Mouse (Mus musculus) kidney, adult 8-10 months (tissue): ENCODE data around the gene Gal3st1.
A peak's percentile ranks its signal among the peaks of the same experiment; 100 is the strongest.

Experiments
- DNase-seq, 2 experiments: peaks; one replicate each; pipeline ENCODE4 v3.0.0; 2022

The Gal3st1 gene

GRCm38 (mm10) chr11:4035116-4035892, 51.9 kb downstream of the Gal3st1 start:
- peak; percentile 44 to 46 for DNase-seq

- no peak for DNase-seq
Observed at GRCm38 (mm10) chr11:4035916-4036315, 52.5 kb downstream of the Gal3st1 start.

DNA sequence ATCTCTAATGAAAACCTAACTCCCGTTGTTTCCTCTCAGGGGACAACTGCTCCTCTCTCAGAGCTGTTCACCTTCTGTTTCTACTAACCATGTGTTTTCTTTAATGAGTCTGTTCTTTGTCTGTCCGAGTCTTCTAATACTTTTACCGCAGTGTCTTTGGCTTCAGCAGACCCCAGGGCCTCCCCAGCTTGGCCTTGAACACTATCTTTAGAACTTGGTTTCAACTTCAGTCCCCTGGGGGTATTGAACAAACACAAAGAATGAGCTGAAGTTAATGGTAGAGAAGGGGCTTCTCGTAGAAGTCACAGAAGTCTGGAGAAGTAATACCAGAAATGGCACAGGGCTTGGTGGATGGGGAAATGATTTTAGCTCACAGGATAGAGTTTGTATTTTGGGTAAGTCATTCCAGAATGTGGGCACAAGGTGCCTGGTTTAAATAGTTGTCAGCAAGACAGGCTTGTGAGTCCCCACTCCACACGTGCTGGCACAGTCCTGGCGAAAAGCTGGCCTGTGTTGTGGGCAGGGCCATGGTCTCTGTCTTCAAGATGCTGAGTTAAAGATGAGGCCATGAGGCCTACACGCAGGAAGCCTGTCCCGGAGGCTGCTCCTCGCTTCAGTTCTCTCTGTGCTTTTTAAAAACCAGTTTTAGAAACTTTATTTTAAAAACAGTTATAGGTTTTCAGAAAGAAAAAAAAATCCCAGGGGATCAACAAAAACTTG, 53.1 kb downstream of the Gal3st1 start:
- DNase-seq = no peak

GRCm38 (mm10) chr11:4039951-4040350, 56.5 kb downstream of the Gal3st1 start:
- DNase-seq = no peak

DNA sequence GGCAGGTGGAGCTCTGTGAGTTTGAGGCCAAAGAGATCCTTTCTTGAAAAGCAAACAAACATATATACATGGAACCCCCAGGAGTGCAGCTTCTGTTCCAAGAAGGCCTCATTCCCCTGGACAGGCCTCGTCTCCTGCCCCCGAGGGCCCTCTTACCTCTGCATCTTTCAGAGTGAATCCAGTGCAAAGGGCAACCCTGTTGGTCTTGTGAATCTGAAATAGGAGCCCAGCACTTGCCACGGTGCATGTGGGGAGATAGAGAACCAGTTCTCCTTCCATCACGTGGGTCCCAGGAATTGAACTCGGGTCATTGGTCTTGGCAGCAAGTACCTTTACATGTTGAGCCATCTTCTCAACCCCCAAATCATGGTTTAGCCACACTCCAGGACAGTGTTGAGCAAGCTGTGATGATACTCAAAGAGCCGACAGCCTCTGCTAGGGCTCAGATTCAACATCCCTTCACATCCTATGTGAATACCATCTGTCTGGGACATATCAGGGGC, 57.7 kb downstream of the Gal3st1 start:
- no peak for DNase-seq

GRCm38 (mm10) chr11:4043081-4043480, 59.6 kb downstream of the Gal3st1 start:
- no peak for DNase-seq

- DNase-seq = no peak
Observed at GRCm38 (mm10) chr11:4046526-4046925, 63.1 kb downstream of the Gal3st1 start.

DNA sequence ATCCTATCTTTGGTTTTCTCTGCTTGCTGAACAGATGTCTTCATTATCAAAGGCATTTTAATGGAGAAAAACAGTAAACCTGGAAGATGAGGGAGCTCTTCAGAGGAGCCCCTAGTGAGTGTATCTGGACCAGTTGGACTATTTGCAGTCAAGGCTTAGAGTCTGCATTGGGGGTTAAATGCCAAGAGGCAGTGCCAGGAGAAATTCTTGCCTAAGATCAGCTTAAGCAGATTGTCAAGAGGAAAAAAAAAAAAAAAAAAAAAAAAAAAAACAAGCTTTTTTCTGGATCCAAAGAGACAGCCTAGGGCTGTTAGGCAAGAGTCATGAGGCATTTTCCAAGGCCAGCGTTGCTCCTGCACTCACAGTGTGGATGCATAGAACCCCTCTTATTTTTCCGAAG, 64.3 kb downstream of the Gal3st1 start:
- no peak for DNase-seq

GRCm38 (mm10) chr11:4048438-4048837, 65.0 kb downstream of the Gal3st1 start:
- DNase-seq = peak in 1 of 2 experiments; percentile 17
